Comparison of ENCODE assay signal across 11 mouse cellular contexts in genomic region chr1:87594261-87594660, GRCm38 (mm10). TPM values are rescaled to one million over a fixed set of nuclear protein-coding genes. Genes with fewer than 3 reads are reported as not detected.
DNase-seq lines count a peak whose midpoint lies in the region; ATAC-seq and TF ChIP-seq lines count a peak whose summit lies in the region.
"Had no signal": no experiment of that assay in that cellular context is flagged by ENCODE, and none has a peak within 500 bp of the region (broad histone marks: within the 10 kb centered on the region; RNA-seq: fewer than 3 reads in every experiment).

No protein-coding gene starts in this region.

- H3K27ac ChIP-seq in heart, adult 2 months = no peak overlapping the region
- no peak overlapping the region for H3K27ac ChIP-seq in embryonic facial prominence, embryonic 10.5 days (replicated peaks)
- no peak overlapping the region for H3K27ac ChIP-seq in liver, embryonic 11.5 days (ENCODE audit: low read depth, low read length)
- H3K27ac ChIP-seq: hindbrain, postnatal 0 days; lung, embryonic 15.5 days had no signal

- TF ChIP-seq EP300 in heart, adult 2 months (IDR thresholded peaks at IDR 0.05; ENCODE audit: insufficient read depth, low read depth, low read length) = no peak

- TF ChIP-seq POLR2A in heart, adult 2 months (IDR thresholded peaks at IDR 0.05; ENCODE audit: insufficient read depth, low read depth, low read length) = no peak

- TF ChIP-seq CTCF in heart, adult 2 months (IDR thresholded peaks at IDR 0.05) = 0 out of 2 replicates have a peak, but pooled peaks have one; percentile 5

- H3K4me2 ChIP-seq in liver, embryonic 11.5 days = no peak overlapping the region
- H3K4me2 ChIP-seq: lung, embryonic 15.5 days had no signal

- no peak overlapping the region for H3K4me3 ChIP-seq in heart, adult 2 months
- H3K4me3 ChIP-seq in embryonic facial prominence, embryonic 10.5 days = no peak overlapping the region
- no peak overlapping the region for H3K4me3 ChIP-seq in liver, embryonic 11.5 days (ENCODE audit: low read depth, low read length)
- H3K4me3 ChIP-seq: lung, embryonic 15.5 days had no signal

- no peaks in the 10 kb centered on the region for H3K79me2 ChIP-seq in heart, adult 2 months (replicated peaks; ENCODE audit: control insufficient read depth, insufficient read depth, low read length)

- no peak for ATAC-seq in liver, embryonic 11.5 days (replicated peaks; ENCODE audit: low FRiP score)
- ATAC-seq: hindbrain, postnatal 0 days had no signal

- H3K9ac ChIP-seq in heart, adult 2 months (ENCODE audit: low read depth, low read length) = no peak overlapping the region
- H3K9ac ChIP-seq in liver, embryonic 11.5 days (ENCODE audit: low read depth, low read length) = no peak overlapping the region
- H3K9ac ChIP-seq: lung, embryonic 15.5 days had no signal

- intact Hi-C loops in heart, adult 2 months (cut with DNase I) = no loop called here
- intact Hi-C loops in heart, postnatal 36 days (cut with DNase I) = no loop called here
- intact Hi-C loops in left cerebral cortex, postnatal 14 days (cut with DNase I) = no loop called here

- H3K4me1 ChIP-seq in heart, adult 2 months (ENCODE audit: control insufficient read depth, insufficient read depth, low read length) = no peaks in the 10 kb centered on the region; the same call in 1 of the 2 replicates
- no peaks in the 10 kb centered on the region for H3K4me1 ChIP-seq in embryonic facial prominence, embryonic 10.5 days
- no peaks in the 10 kb centered on the region for H3K4me1 ChIP-seq in liver, embryonic 11.5 days (replicated peaks; ENCODE audit: control insufficient read depth, insufficient read depth, low read length)
- H3K4me1 ChIP-seq: lung, embryonic 15.5 days had no signal

- no peaks in the 10 kb centered on the region for H3K36me3 ChIP-seq in heart, adult 2 months (ENCODE audit: control insufficient read depth, insufficient read depth, low read length)
- H3K36me3 ChIP-seq in embryonic facial prominence, embryonic 10.5 days (replicated peaks) = no peaks in the 10 kb centered on the region
- H3K36me3 ChIP-seq in liver, embryonic 11.5 days (ENCODE audit: control insufficient read depth, insufficient read depth, low read length) = no peaks in the 10 kb centered on the region
- H3K36me3 ChIP-seq: lung, embryonic 15.5 days had no signal

- WGBS in heart, adult 2 months = 23% methylated on average over 3 of the region's 3 CpGs
- WGBS in embryonic facial prominence, embryonic 10.5 days = 76% methylated on average over 3 of the region's 3 CpGs
- whole genome bisulfite sequencing in liver, embryonic 11.5 days = 67% methylated on average over 3 of the region's 3 CpGs

- H3K9me3 ChIP-seq in embryonic facial prominence, embryonic 10.5 days = no peaks in the 10 kb centered on the region
- no peaks in the 10 kb centered on the region for H3K9me3 ChIP-seq in liver, embryonic 11.5 days (ENCODE audit: control insufficient read depth, low read length)
- H3K9me3 ChIP-seq: lung, embryonic 15.5 days had no signal

- DNase-seq in heart, adult 2 months = peak in 1 of 2 experiments; percentile 21
- no peak for DNase-seq in heart, postnatal 36 days
- peak; percentile 76 for DNase-seq in Muller cell, postnatal 12 days (ENCODE audit: inconsistent ontology term)
- peak; percentile 49 for DNase-seq in cerebellum, adult 9-11 months
- DNase-seq in left cerebral cortex, postnatal 14 days (ENCODE audit: low spot score in 2 of 2) = peak; percentile 49 to 63
- DNase-seq in embryonic facial prominence, embryonic 10.5 days (ENCODE audit: low spot score) = no peak
- no peak for DNase-seq in ovary, adult 18-20 months (ENCODE audit: low spot score)
- no peak for DNase-seq in liver, embryonic 11.5 days (ENCODE audit: low spot score)
- DNase-seq: heart, adult 11 months had no signal

- H3K27me3 ChIP-seq in heart, adult 2 months (ENCODE audit: control insufficient read depth, insufficient read depth, low read length) = no peaks in the 10 kb centered on the region
- no peaks in the 10 kb centered on the region; the same call in 1 of the 2 replicates for H3K27me3 ChIP-seq in embryonic facial prominence, embryonic 10.5 days (replicated peaks; ENCODE audit: low read depth, poor library complexity, severe bottlenecking)
- no peaks in the 10 kb centered on the region for H3K27me3 ChIP-seq in liver, embryonic 11.5 days (replicated peaks; ENCODE audit: control insufficient read depth, insufficient read depth, low read length)
- H3K27me3 ChIP-seq: lung, embryonic 15.5 days had no signal

RNA-seq across cellular contexts. Expression of gene Ngef, which starts 20.6 kb away (rescaled TPM):
- total RNA-seq in heart, adult 2 months (2021) = under 1 TPM; 0.23 to 0.32 TPM
- polyA plus RNA-seq in heart, adult 2 months (2012; rRNA removed) = 0.53 and 0.70 TPM in 2 replicates
- under 1 TPM; 0.14 to 0.22 TPM for total RNA-seq in heart, postnatal 36 days (2021)
- 100 to 1,000 TPM; 261 to 278 TPM for total RNA-seq in left cerebral cortex, postnatal 14 days (2021)
- 1.7 and 2.5 TPM in 2 replicates for polyA plus RNA-seq in embryonic facial prominence, embryonic 10.5 days (2016; fragmentation: Nextera tagmentation; extraction: Ambion mirVana)
- 2.1 and 2.4 TPM in 2 replicates for polyA plus RNA-seq in liver, embryonic 11.5 days (2014; fragmentation: Nextera tagmentation; extraction: Ambion mirVana)

RNA-seq across cellular contexts. Expression of gene Inpp5d, which starts 25.9 kb away (rescaled TPM):
- total RNA-seq in heart, adult 2 months (2021) = 10 to 100 TPM; 13.2 to 13.8 TPM
- 8.4 and 13.5 TPM in 2 replicates for polyA plus RNA-seq in heart, adult 2 months (2012; rRNA removed)
- total RNA-seq in heart, postnatal 36 days (2021) = 10 to 100 TPM in 1 of 2 experiments, 1 to 10 TPM in 1; 9.0 to 21.8 TPM
- total RNA-seq in left cerebral cortex, postnatal 14 days (2021) = 10 to 100 TPM; 21.7 to 22.1 TPM
- 4.0 and 5.3 TPM in 2 replicates for polyA plus RNA-seq in embryonic facial prominence, embryonic 10.5 days (2016; fragmentation: Nextera tagmentation; extraction: Ambion mirVana)
- 30.8 and 31.0 TPM in 2 replicates for polyA plus RNA-seq in liver, embryonic 11.5 days (2014; fragmentation: Nextera tagmentation; extraction: Ambion mirVana)

Comparison
In these comparisons a context has a peak if more than half of its experiments do, and no peak if none do; other contexts are left out.
1. DNase-seq: peak in Muller cell, postnatal 12 days (single experiment), cerebellum, adult 9-11 months (single experiment) and left cerebral cortex, postnatal 14 days (2 of 2); none in heart, postnatal 36 days (0 of 2), embryonic facial prominence, embryonic 10.5 days (single experiment), ovary, adult 18-20 months (single experiment) and liver, embryonic 11.5 days (single experiment).
2. RNA of gene Ngef, which starts 20.6 kb away (total RNA-seq): 261 to 278 TPM in left cerebral cortex, postnatal 14 days; 0.23 to 0.32 TPM in heart, adult 2 months and 0.14 to 0.22 TPM in heart, postnatal 36 days; every median in the first group is over 100 times any median in the second.